Mouse (Mus musculus) MEL (cell line): Measurements from ENCODE around the gene Cops6. TPM values are rescaled to one million over a fixed set of nuclear protein-coding genes. Genes with fewer than 3 reads are reported as not detected.

Experiments
- DNase-seq: peaks from one replicate; pipeline ENCODE4 v3.0.0; 2011; ENCODE audit warnings: low read depth, low spot score
- H3K27ac ChIP-seq: 2 replicates; pipeline ENCODE4 v1.5.1; 2012; ENCODE audit warnings: low read depth, mild to moderate bottlenecking, control low read depth, low read length, moderate library complexity; ENCODE audit not compliant: control insufficient read depth
- H3K27me3 ChIP-seq, 2 experiments: fragments of 150-350 bp in 1 of 2; sonication (generic) in 1 of 2; 2 replicates each; pipeline ENCODE4 v1.6.1; 2012; ENCODE audit warnings: low read length in 2 of 2, mild to moderate bottlenecking in 2 of 2, improper control_type of control experiment in 1 of 2, moderate library complexity in 1 of 2; ENCODE audit not compliant: insufficient read depth in 2 of 2, control insufficient read depth in 1 of 2
- H3K36me3 ChIP-seq, 2 experiments: 2 replicates each; pipeline ENCODE4 v1.6.1; 2012 to 2014; ENCODE audit warnings: low read length in 2 of 2, improper control_type of control experiment in 1 of 2, inconsistent platforms in 1 of 2, mild to moderate bottlenecking in 1 of 2; ENCODE audit not compliant: insufficient read depth in 2 of 2, control insufficient read depth in 1 of 2
- H3K4me1 ChIP-seq, 2 experiments: fragments of 150-350 bp in 1 of 2; sonication (generic) in 1 of 2; 2 replicates each; pipeline ENCODE4 v1.6.1; 2012; ENCODE audit warnings: low read length in 2 of 2, improper control_type of control experiment in 1 of 2, mild to moderate bottlenecking in 1 of 2; ENCODE audit not compliant: insufficient read depth in 2 of 2, control insufficient read depth in 1 of 2
- H3K4me3 ChIP-seq, 2 experiments: fragments of 150-350 bp in 1 of 2; sonication (generic) in 1 of 2; 2 replicates each; pipeline ENCODE4 v1.5.1; 2012; ENCODE audit warnings: low read depth in 2 of 2, low read length in 2 of 2, mild to moderate bottlenecking in 2 of 2, moderate library complexity in 2 of 2, control low read depth in 1 of 2, improper control_type of control experiment in 1 of 2; ENCODE audit not compliant: control insufficient read depth in 1 of 2, insufficient read depth in 1 of 2
- H3K79me2 ChIP-seq: 2 replicates; pipeline ENCODE4 v1.6.1; 2012; ENCODE audit warnings: mild to moderate bottlenecking, low read length, moderate library complexity; ENCODE audit not compliant: control insufficient read depth, poor library complexity, insufficient read depth
- H3K9ac ChIP-seq: 2 replicates; pipeline ENCODE4 v1.6.1; 2012; ENCODE audit warnings: low read depth, mild to moderate bottlenecking, control low read depth, low read length, moderate library complexity; ENCODE audit not compliant: control insufficient read depth, poor library complexity, severe bottlenecking
- H3K9me3 ChIP-seq: fragments of 150-350 bp; sonication (generic); replicated peaks from 2 replicates; pipeline ENCODE4 v1.6.1; 2012; ENCODE audit warnings: mild to moderate bottlenecking, low read length, improper control_type of control experiment, moderate library complexity; ENCODE audit not compliant: insufficient read depth
- BHLHE40 ChIP-seq: IDR thresholded peaks from 2 replicates; pipeline ENCODE4 v1.6.1; 2012; ENCODE audit warnings: low read depth, mild to moderate bottlenecking, inconsistent platforms, low read length, improper control_type of control experiment, borderline replicate concordance
- CHD1 ChIP-seq: IDR thresholded peaks from 2 replicates; pipeline ENCODE4 v1.6.1; 2012; ENCODE audit warnings: low read depth, mild to moderate bottlenecking, inconsistent platforms, low read length, improper control_type of control experiment
- CHD2 ChIP-seq: IDR thresholded peaks from 2 replicates; pipeline ENCODE4 v1.6.1; 2011; ENCODE audit warnings: low read length, improper control_type of control experiment
- CTCF ChIP-seq, 3 experiments: IDR thresholded peaks in 2 of 3; conservative IDR thresholded peaks in 1 of 3; 2 replicates each; pipeline ENCODE4 v1.5.1; 2011 to 2012; ENCODE audit warnings: low read length in 3 of 3, low read depth in 2 of 3, mild to moderate bottlenecking in 2 of 3, improper control_type of control experiment in 1 of 3, inconsistent platforms in 1 of 3, mixed read lengths in 1 of 3, moderate library complexity in 1 of 3; ENCODE audit not compliant: control insufficient read depth in 1 of 3, insufficient read depth in 1 of 3, poor library complexity in 1 of 3, severe bottlenecking in 1 of 3
- E2F4 ChIP-seq: IDR thresholded peaks from 2 replicates; pipeline ENCODE4 v1.6.1; 2011; ENCODE audit warnings: low read depth, low read length, improper control_type of control experiment, borderline replicate concordance
- EP300 ChIP-seq, 2 experiments: IDR thresholded peaks; 2 replicates each; pipeline ENCODE4 v1.6.1; 2011; ENCODE audit warnings: improper control_type of control experiment in 2 of 2, low read length in 2 of 2, low read depth in 1 of 2, mild to moderate bottlenecking in 1 of 2
- GABPA ChIP-seq: IDR thresholded peaks from 2 replicates; pipeline ENCODE4 v1.6.1; 2012; ENCODE audit warnings: low read depth, mild to moderate bottlenecking, inconsistent platforms, low read length, improper control_type of control experiment, moderate library complexity
- HCFC1 ChIP-seq: IDR thresholded peaks from 2 replicates; pipeline ENCODE4 v1.6.1; 2012; ENCODE audit warnings: low read depth, mild to moderate bottlenecking, inconsistent platforms, low read length, improper control_type of control experiment, moderate library complexity
- KAT2A ChIP-seq: conservative IDR thresholded peaks from 2 replicates; pipeline ENCODE4 v1.6.1; 2012; ENCODE audit warnings: low read depth, low read length, improper control_type of control experiment, inconsistent platforms
- MAFK ChIP-seq: IDR thresholded peaks from 2 replicates; pipeline ENCODE4 v1.6.1; 2011; ENCODE audit warnings: low read depth, mild to moderate bottlenecking, low read length, improper control_type of control experiment, borderline replicate concordance
- MAZ ChIP-seq: IDR thresholded peaks from 2 replicates; pipeline ENCODE4 v1.6.1; 2012; ENCODE audit warnings: low read depth, mild to moderate bottlenecking, inconsistent platforms, low read length, improper control_type of control experiment
- MEF2A ChIP-seq: IDR thresholded peaks from 2 replicates; pipeline ENCODE4 v1.6.1; 2014; ENCODE audit warnings: low read depth, mild to moderate bottlenecking, inconsistent platforms, low read length, improper control_type of control experiment; ENCODE audit not compliant: poor library complexity, insufficient replicate concordance, severe bottlenecking; ENCODE audit errors: extremely low read depth
- MXI1 ChIP-seq: IDR thresholded peaks from 2 replicates; pipeline ENCODE4 v1.6.1; 2011; ENCODE audit warnings: mild to moderate bottlenecking, low read depth, low read length, improper control_type of control experiment
- MYC ChIP-seq: IDR thresholded peaks from 2 replicates; pipeline ENCODE4 v1.6.1; 2011; ENCODE audit warnings: low read depth, mild to moderate bottlenecking, low read length, improper control_type of control experiment, moderate library complexity
- NELFE ChIP-seq: IDR thresholded peaks from 2 replicates; pipeline ENCODE4 v1.6.1; 2011; ENCODE audit warnings: low read depth, low read length, improper control_type of control experiment
- NRF1 ChIP-seq: IDR thresholded peaks from 2 replicates; pipeline ENCODE4 v1.6.1; 2014; ENCODE audit warnings: low read depth, mild to moderate bottlenecking, inconsistent platforms, low read length, improper control_type of control experiment, moderate library complexity; ENCODE audit not compliant: poor library complexity, insufficient read depth, severe bottlenecking
- POLR2AphosphoS2 ChIP-seq: IDR thresholded peaks from 2 replicates; pipeline ENCODE4 v1.6.1; 2011; ENCODE audit warnings: low read length, improper control_type of control experiment
- RAD21 ChIP-seq: IDR thresholded peaks from 2 replicates; pipeline ENCODE4 v1.6.1; 2011; ENCODE audit warnings: mild to moderate bottlenecking, low read depth, low read length, improper control_type of control experiment
- RCOR1 ChIP-seq: IDR thresholded peaks from 2 replicates; pipeline ENCODE4 v1.6.1; 2012; ENCODE audit warnings: low read depth, mild to moderate bottlenecking, inconsistent platforms, low read length, improper control_type of control experiment
- SIN3A ChIP-seq: IDR thresholded peaks from 2 replicates; pipeline ENCODE4 v1.6.1; 2012; ENCODE audit warnings: low read length, improper control_type of control experiment, inconsistent platforms
- SMC3 ChIP-seq: IDR thresholded peaks from 2 replicates; pipeline ENCODE4 v1.6.1; 2011; ENCODE audit warnings: low read depth, low read length, improper control_type of control experiment
- TAL1 ChIP-seq: IDR thresholded peaks from 2 replicates; pipeline ENCODE4 v1.6.1; 2012; ENCODE audit warnings: mild to moderate bottlenecking, inconsistent platforms, low read length, moderate library complexity, mixed read lengths
- TBP ChIP-seq: IDR thresholded peaks from 2 replicates; pipeline ENCODE4 v1.8.0; 2011; ENCODE audit warnings: low read depth, low read length, improper control_type of control experiment
- TCF12 ChIP-seq: IDR thresholded peaks from 2 replicates; pipeline ENCODE4 v1.6.1; 2014; ENCODE audit warnings: low read depth, mild to moderate bottlenecking, inconsistent platforms, low read length, improper control_type of control experiment, moderate library complexity
- UBTF ChIP-seq: IDR thresholded peaks from 2 replicates; pipeline ENCODE4 v1.6.1; 2012; ENCODE audit warnings: low read depth, mild to moderate bottlenecking, inconsistent platforms, low read length, improper control_type of control experiment, moderate library complexity, borderline replicate concordance; ENCODE audit not compliant: insufficient read depth
- USF1 ChIP-seq: IDR thresholded peaks from 2 replicates; pipeline ENCODE4 v1.6.1; 2014; ENCODE audit warnings: low read depth, mild to moderate bottlenecking, inconsistent platforms, low read length, improper control_type of control experiment, moderate library complexity
- ZKSCAN1 ChIP-seq: IDR thresholded peaks from 2 replicates; pipeline ENCODE4 v1.6.1; 2012; ENCODE audit warnings: low read depth, mild to moderate bottlenecking, inconsistent platforms, low read length, improper control_type of control experiment, moderate library complexity
- ZMIZ1 ChIP-seq: IDR thresholded peaks from 2 replicates; pipeline ENCODE4 v1.6.1; 2012; ENCODE audit warnings: low read depth, mild to moderate bottlenecking, inconsistent platforms, low read length, improper control_type of control experiment, moderate library complexity
- polyA plus RNA-seq, 2 experiments: library from polyadenylated mRNA; stranded (reverse) in 1 of 2; unstranded in 1 of 2; fragments of >175 nt in 1 of 2; fragments of >200 nt in 1 of 2; gene quantifications; 2 replicates each; pipeline versions ENCODE4 v1.2.1 to v1.2.4; 2012; ENCODE audit warnings: low replicate concordance in 2 of 2, low read depth in 1 of 2; ENCODE audit not compliant: insufficient read length in 2 of 2, insufficient read depth in 1 of 2, missing spikeins in 1 of 2
- total RNA-seq: library from RNA; depleted of rRNA; stranded (reverse); fragments of 300-350 nt; gene quantifications from 2 replicates; pipeline ENCODE4 v1.2.3, GENCODE M21; 2012

Cops6 gene
- total and polyA plus RNA-seq, 3 experiments = 52.6 to 152 TPM; not detected in 1

GRCm38 (mm10) chr5:138155443-138155976, 5.4 kb upstream of the Cops6 start, which contains the start of gene Zfp113 (continued):
- 0 out of 2 replicates have a peak, but pooled peaks have one; percentile 59 for TF ChIP-seq ZMIZ1
- TF ChIP-seq MAFK = no peak
- TF ChIP-seq SMC3 = peak; percentile 90
- 0 out of 2 replicates have a peak, but pooled peaks have one; percentile 34 for TF ChIP-seq RCOR1
- TF ChIP-seq SIN3A = peak; percentile 99
- TF ChIP-seq TAL1 = no peak
- TF ChIP-seq KAT2A = peak; percentile 85
- peak; percentile 70; the same call in 1 of the 2 replicates for TF ChIP-seq GABPA
- peak; percentile 56; the same call in 1 of the 2 replicates for TF ChIP-seq TCF12
- peak; percentile 95 for TF ChIP-seq MXI1
- TF ChIP-seq POLR2AphosphoS2 = peak; percentile 60; the same call in 1 of the 2 replicates
- peak; percentile 97 for TF ChIP-seq MAZ
- no peak for TF ChIP-seq BHLHE40
- peak; percentile 85 to 97 (median 86) for TF ChIP-seq CTCF (IDR thresholded peaks at IDR 0.05 in 2 of 3, conservative IDR thresholded peaks at IDR 0.05 in 1 of 3; ENCODE audit: control insufficient read depth in 1 of 3, insufficient read depth in 1 of 3, low read depth in 2 of 3, low read length in 3 of 3, poor library complexity in 1 of 3, severe bottlenecking in 1 of 3)
- TF ChIP-seq RAD21 = peak; percentile 59
- peak; percentile 45; the same call in 1 of the 2 replicates for TF ChIP-seq NRF1
- TF ChIP-seq UBTF = no peak
- TF ChIP-seq E2F4 = no peak

DNA sequence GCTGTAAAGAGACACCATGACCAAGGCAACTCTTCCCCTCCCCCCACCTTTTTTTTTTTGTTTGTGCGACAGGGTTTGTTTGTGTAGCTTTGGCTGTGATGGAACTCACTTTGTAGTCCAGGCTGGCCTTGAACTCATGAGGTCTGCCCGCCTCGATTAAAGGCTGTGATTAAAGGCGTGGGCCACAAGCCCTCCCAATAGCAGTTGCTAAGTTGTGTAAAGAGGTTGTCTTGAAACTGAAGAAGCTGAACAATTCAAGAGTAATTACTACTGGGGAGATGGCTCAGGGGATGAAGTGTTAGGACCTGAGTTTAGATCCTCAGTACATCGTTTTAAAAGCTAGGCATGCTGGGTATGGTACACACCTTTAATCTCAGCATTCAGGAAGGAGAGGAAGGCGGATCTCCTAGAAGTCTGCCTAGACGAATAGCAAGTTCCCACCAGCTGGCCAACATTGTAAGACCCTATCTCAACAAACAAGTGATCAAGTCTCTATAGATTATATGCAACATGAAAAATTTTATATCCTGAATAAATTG, 578 bp upstream of the Cops6 start:
- Histone ChIP-seq H3K4me3 (peak overlapping the region; percentile 78 to 91), H3K27me3 (no peaks in the 10 kb centered on the region), H3K36me3 (peaks cover 3 to 7% of the 10 kb centered on the region in 2 experiments; a peak in 1 of 4 replicates), H3K79me2 (peaks cover 9% of the 10 kb centered on the region), H3K9me3 (no peaks in the 10 kb centered on the region), H3K4me1 (peaks cover 0 to 3% of the 10 kb centered on the region in 2 experiments; a peak in 1 of 4 replicates), H3K27ac (no peak overlapping the region), H3K9ac (peak overlapping the region; percentile 61)
- peak; percentile 53 for DNase-seq
- TF ChIP-seq RCOR1 = no peak
- TF ChIP-seq ZKSCAN1 = no peak
- no peak for TF ChIP-seq CHD2
- no peak for TF ChIP-seq HCFC1
- TF ChIP-seq CHD1 = no peak
- TF ChIP-seq NRF1 = no peak
- TF ChIP-seq NELFE = no peak
- TF ChIP-seq MEF2A = no peak
- no peak for TF ChIP-seq EP300 (IDR thresholded peaks at IDR 0.05; ENCODE audit: low read depth in 1 of 2, low read length in 2 of 2)
- no peak for TF ChIP-seq TBP
- no peak for TF ChIP-seq TAL1
- TF ChIP-seq E2F4 = no peak
- no peak for TF ChIP-seq RAD21
- TF ChIP-seq SMC3 = no peak
- TF ChIP-seq MAZ = no peak
- no peak for TF ChIP-seq USF1
- no peak for TF ChIP-seq MYC
